Mouse (Mus musculus) ES-Bruce4 (cell line): ENCODE data around the gene Slc25a35.
"Not testable (repeated sequence)": the region's sequence is repeated elsewhere in the genome, so short reads cannot be mapped to it uniquely, and the experiment has no call there.

Source experiments
- CTCF ChIP-seq: IDR thresholded peaks from one replicate; pipeline ENCODE4 v1.8.1; 2011; ENCODE audit warnings: low read depth, low read length
- EP300 ChIP-seq: IDR thresholded peaks from 2 replicates; pipeline ENCODE4 v1.6.1; 2011; ENCODE audit warnings: low read depth, low read length; ENCODE audit not compliant: insufficient read depth
- POLR2A ChIP-seq: IDR thresholded peaks from one replicate; pipeline ENCODE4 v1.8.1; 2011; ENCODE audit warnings: low read length; ENCODE audit not compliant: insufficient read depth

DNA sequence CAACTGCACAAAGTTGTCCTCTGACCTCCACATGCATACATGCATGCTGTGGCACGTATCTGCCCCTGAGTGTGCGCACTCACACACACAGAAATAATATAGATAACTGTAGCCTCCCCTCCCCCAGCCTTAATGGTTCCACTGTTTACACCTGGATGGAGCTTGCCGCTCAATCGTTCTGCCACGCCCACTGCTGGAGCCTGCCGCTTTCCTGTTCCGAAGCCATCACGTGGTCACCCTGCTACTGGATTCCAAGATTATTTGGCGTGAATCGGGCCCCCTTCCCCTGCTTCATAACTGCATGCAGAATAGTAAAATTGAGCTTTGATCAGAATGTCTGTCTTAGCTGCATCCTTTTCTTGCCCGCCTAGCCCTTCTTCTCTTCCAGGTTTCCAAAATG, 5.8 kb upstream of the Slc25a35 start:
- not testable (repeated sequence) for TF ChIP-seq POLR2A, EP300, CTCF
